Mouse (Mus musculus) lung, postnatal 0 days (tissue): ENCODE measurements around the gene Fam83g. TPM values are rescaled to one million over a fixed set of nuclear protein-coding genes. Genes with fewer than 3 reads are reported as not detected.

Experiments
- ATAC-seq: fragments of 200-750 bp; cut with Nextera tagmentation; 2 replicates; pipeline ENCODE4 v1.8.0; 2017; ENCODE audit warnings: moderate library complexity
- DNase-seq: peaks from one replicate; pipeline ENCODE4 v3.0.0-alpha.2; 2016; ENCODE audit warnings: low spot score
- H3K27ac ChIP-seq: fragments of 300-500 bp; sonication (generic); 2 replicates; pipeline ENCODE4 v1.5.1; 2014; ENCODE audit warnings: antibody characterized with exemption, mild to moderate bottlenecking, low read length, mixed read lengths
- H3K27me3 ChIP-seq: fragments of 300-500 bp; sonication (generic); replicated peaks from 2 replicates; pipeline ENCODE4 v1.6.1; 2014; ENCODE audit warnings: low read length, mixed read lengths; ENCODE audit not compliant: insufficient read depth
- H3K36me3 ChIP-seq: fragments of 300-500 bp; sonication (generic); 2 replicates; pipeline ENCODE4 v1.6.1; 2014; ENCODE audit warnings: low read length, mixed read lengths; ENCODE audit not compliant: insufficient read depth
- H3K4me1 ChIP-seq: fragments of 300-500 bp; sonication (generic); 2 replicates; pipeline ENCODE4 v1.6.1; 2014; ENCODE audit warnings: antibody characterized with exemption, low read depth, low read length, mixed read lengths; ENCODE audit not compliant: insufficient read depth
- H3K4me2 ChIP-seq: fragments of 300-500 bp; sonication (generic); replicated peaks from 2 replicates; pipeline ENCODE4 v1.6.1; 2014; ENCODE audit warnings: low read depth, mild to moderate bottlenecking, low read length, moderate library complexity, mixed read lengths
- H3K4me3 ChIP-seq: fragments of 300-500 bp; sonication (generic); 2 replicates; pipeline ENCODE4 v1.5.1; 2014; ENCODE audit warnings: low read depth, low read length
- H3K9ac ChIP-seq: fragments of 300-500 bp; sonication (generic); replicated peaks from 2 replicates; pipeline ENCODE4 v1.6.1; 2014; ENCODE audit warnings: low read depth, mild to moderate bottlenecking
- H3K9me3 ChIP-seq: fragments of 300-500 bp; sonication (generic); 2 replicates; pipeline ENCODE4 v1.6.1; 2016; ENCODE audit warnings: low read length, mixed read lengths
- CTCF ChIP-seq: IDR thresholded peaks from 2 replicates; pipeline ENCODE4 v1.5.1; 2016; ENCODE audit warnings: antibody characterized with exemption, mild to moderate bottlenecking
- EP300 ChIP-seq: IDR thresholded peaks from 2 replicates; pipeline ENCODE4 v1.6.1; 2016; ENCODE audit warnings: antibody characterized with exemption, mild to moderate bottlenecking, control low read depth
- WGBS: fragments of 180-500 bp; shearing (Covaris S2); extraction: QIAGEN DNeasy Blood & Tissue Kit; methylation state at CpG from one replicate; pipeline ENCODE4 v1.1.7; 2014; 5-methylcytosine and 5-hydroxymethylcytosine counted together
- polyA plus RNA-seq: library from polyadenylated mRNA; unstranded; fragments of >200 nt; fragmentation: Nextera tagmentation; extraction: Ambion mirVana; gene quantifications from 2 replicates; pipeline ENCODE4 v1.2.1, GENCODE M21; 2015

Gene Fam83g
- polyA plus RNA-seq, 1 experiment from 2014 or later: 1.9 TPM

GRCm38 (mm10) chr11:61665401-61665800 is 18.5 kb upstream of the Fam83g start:
- no peaks in the 10 kb centered on the region for H3K27me3 ChIP-seq
- no peak overlapping the region for H3K4me3 ChIP-seq
- H3K9ac ChIP-seq: no peak overlapping the region
- ATAC-seq (no peak), DNase-seq (no peak)
- H3K9me3 ChIP-seq: no peaks in the 10 kb centered on the region
- H3K27ac ChIP-seq: no peak overlapping the region
- WGBS: 71% methylated on average over 4 of the region's 4 CpGs
- no peak for TF ChIP-seq EP300
- TF ChIP-seq CTCF: no peak
- no peaks in the 10 kb centered on the region for H3K4me1 ChIP-seq
- H3K36me3 ChIP-seq: no peaks in the 10 kb centered on the region
- no peak overlapping the region for H3K4me2 ChIP-seq

GRCm38 (mm10) chr11:61665991-61666799 is 17.7 kb upstream of the Fam83g start:
- peak; percentile 72 for DNase-seq
- H3K9ac ChIP-seq: no peak overlapping the region
- no peak overlapping the region for H3K4me3 ChIP-seq
- H3K4me1 ChIP-seq: no peaks in the 10 kb centered on the region
- H3K27me3 ChIP-seq: no peaks in the 10 kb centered on the region
- peak; percentile 43; the same call in 1 of the 2 replicates for ATAC-seq
- no peaks in the 10 kb centered on the region for H3K36me3 ChIP-seq
- 41% methylated on average over 7 of the region's 7 CpGs for WGBS
- H3K27ac ChIP-seq: no peak overlapping the region
- H3K4me2 ChIP-seq: no peak overlapping the region
- TF ChIP-seq EP300: no peak
- peak; percentile 87 for TF ChIP-seq CTCF
- no peaks in the 10 kb centered on the region for H3K9me3 ChIP-seq

- Histone ChIP-seq H3K4me1 (no peaks in the 10 kb centered on the region), H3K9me3 (no peaks in the 10 kb centered on the region), H3K4me3 (no peak overlapping the region), H3K27ac (no peak overlapping the region), H3K27me3 (no peaks in the 10 kb centered on the region), H3K4me2 (no peak overlapping the region), H3K36me3 (no peaks in the 10 kb centered on the region), H3K9ac (no peak overlapping the region)
- TF ChIP-seq CTCF: no peak
- WGBS: 77% methylated on average over 5 of the region's 5 CpGs
- DNase-seq (no peak), ATAC-seq (no peak)
These were observed 16.6 kb upstream of the Fam83g start for GRCm38 (mm10) chr11:61667248-61667647.

GRCm38 (mm10) chr11:61667782-61668181 is 16.1 kb upstream of the Fam83g start:
- no peak overlapping the region for H3K9ac ChIP-seq
- no peak overlapping the region for H3K27ac ChIP-seq
- DNase-seq (no peak), ATAC-seq (no peak)
- H3K4me1 ChIP-seq: no peaks in the 10 kb centered on the region
- H3K4me2 ChIP-seq: no peak overlapping the region
- H3K9me3 ChIP-seq: no peaks in the 10 kb centered on the region
- no peak overlapping the region for H3K4me3 ChIP-seq
- TF ChIP-seq CTCF (no peak), EP300 (no peak)
- WGBS: 54% methylated on average over 5 of the region's 5 CpGs
- no peaks in the 10 kb centered on the region for H3K27me3 ChIP-seq
- H3K36me3 ChIP-seq: no peaks in the 10 kb centered on the region

- DNase-seq (no peak), ATAC-seq (no peak)
- no peak overlapping the region for H3K9ac ChIP-seq
- no peaks in the 10 kb centered on the region for H3K9me3 ChIP-seq
- TF ChIP-seq EP300 (no peak), CTCF (no peak)
- 0 out of 2 replicates have a peak, but pooled peaks cover 3% of the 10 kb centered on the region for H3K4me1 ChIP-seq
- H3K36me3 ChIP-seq: no peaks in the 10 kb centered on the region
- H3K4me3 ChIP-seq: no peak overlapping the region
- 46% methylated on average over 14 of the region's 14 CpGs for WGBS
- H3K27me3 ChIP-seq: no peaks in the 10 kb centered on the region
- no peak overlapping the region for H3K27ac ChIP-seq
- H3K4me2 ChIP-seq: no peak overlapping the region
These were observed 14.1 kb upstream of the Fam83g start for GRCm38 (mm10) chr11:61669492-61670490.

GRCm38 (mm10) chr11:61671781-61672383 is 12.0 kb upstream of the Fam83g start:
- Histone ChIP-seq H3K27me3 (no peaks in the 10 kb centered on the region), H3K36me3 (no peaks in the 10 kb centered on the region), H3K4me1 (0 out of 2 replicates have a peak, but pooled peaks cover 3% of the 10 kb centered on the region), H3K27ac (no peak overlapping the region), H3K4me2 (no peak overlapping the region), H3K9ac (no peak overlapping the region), H3K9me3 (no peaks in the 10 kb centered on the region), H3K4me3 (no peak overlapping the region)
- TF ChIP-seq CTCF: no peak
- TF ChIP-seq EP300: no peak
- 66% methylated on average over 19 of the region's 19 CpGs for WGBS
- ATAC-seq: no peak
- DNase-seq: no peak
